Mouse (Mus musculus) inflammation-experienced regulatory T-cells, adult 6 months (primary cell): Measurements from ENCODE around the gene Znfx1. TPM values are rescaled to one million over a fixed set of nuclear protein-coding genes. Genes with fewer than 3 reads are reported as not detected.

Source experiments
- ATAC-seq: one replicate; pipeline ENCODE4 v1.8.0; 2017
- polyA plus RNA-seq, 3 experiments: library from polyadenylated mRNA; unstranded; fragments of 100-300 nt; shearing (Covaris generic); gene quantifications; one replicate each; pipeline ENCODE4 v1.2.1; 2017

Znfx1 gene
- polyA plus RNA-seq, 3 experiments from 2014 or later: 20.4 to 25.2 (median 22.4) TPM

GRCm38 (mm10) chr2:166995021-166995795 lies 67.6 kb downstream of the Znfx1 start:
- peak; percentile 10 for ATAC-seq

GRCm38 (mm10) chr2:166991945-166992344 lies 70.9 kb downstream of the Znfx1 start:
- ATAC-seq: no peak

- ATAC-seq: no peak
Observed at GRCm38 (mm10) chr2:166990861-166991260, 72.0 kb downstream of the Znfx1 start.

Other genes with a start within 250 kb of the Znfx1 start
- 10 to 100 TPM; 58.2 to 87.3 (median 67.6) TPM for gene Cse1l, start 157.0 kb downstream of the Znfx1 start, polyA plus RNA-seq
- gene Stau1, start 66.7 kb downstream of the Znfx1 start, polyA plus RNA-seq: 10 to 100 TPM; 32.9 to 54.0 (median 51.8) TPM
- 10 to 100 TPM; 33.6 to 38.9 (median 35.1) TPM for gene Ddx27, start 47.8 kb downstream of the Znfx1 start, polyA plus RNA-seq
- 1 to 10 TPM in 1 of 3 experiments, under 1 TPM in 2; 0.87 to 1.1 (median 0.88) TPM for gene Kcnb1, start 127.1 kb upstream of the Znfx1 start, polyA plus RNA-seq
- not detected for gene Ptgis, start 177.6 kb upstream of the Znfx1 start, polyA plus RNA-seq